Mouse (Mus musculus) small intestine, adult 2 months (tissue): ENCODE results near the gene Fyb2. TPM values are rescaled to one million over a fixed set of nuclear protein-coding genes. Genes with fewer than 3 reads are reported as not detected.

Experiments used
- H3K27ac ChIP-seq: fragments of 200-500 bp; 2 replicates; pipeline ENCODE4 v1.5.1; 2012; ENCODE audit warnings: low read depth, low read length, control low read depth, inconsistent platforms; ENCODE audit not compliant: insufficient read depth
- H3K27me3 ChIP-seq: fragments of 200-500 bp; 2 replicates; pipeline ENCODE4 v1.6.1; 2012; ENCODE audit warnings: mild to moderate bottlenecking, moderate library complexity, low read length, inconsistent platforms; ENCODE audit not compliant: control insufficient read depth, insufficient read depth
- H3K36me3 ChIP-seq: fragments of 200-500 bp; 2 replicates; pipeline ENCODE4 v1.6.1; 2012; ENCODE audit warnings: mild to moderate bottlenecking, low read length, control low read depth, inconsistent platforms; ENCODE audit not compliant: control insufficient read depth, insufficient read depth
- H3K4me1 ChIP-seq: fragments of 200-500 bp; 2 replicates; pipeline ENCODE4 v1.6.1; 2012; ENCODE audit warnings: low read length, inconsistent platforms, mixed read lengths; ENCODE audit not compliant: control insufficient read depth, insufficient read depth, insufficient read length
- H3K4me3 ChIP-seq: fragments of 200-500 bp; 2 replicates; pipeline ENCODE4 v1.5.1; 2012; ENCODE audit warnings: low read depth, mild to moderate bottlenecking, control low read depth, inconsistent platforms, low read length, moderate library complexity
- CTCF ChIP-seq: fragments of 200-500 bp; IDR thresholded peaks from 2 replicates; pipeline ENCODE4 v1.5.1; 2012; ENCODE audit warnings: low read depth, mild to moderate bottlenecking, control low read depth, inconsistent platforms, low read length, moderate library complexity, mixed read lengths; ENCODE audit not compliant: insufficient replicate concordance, insufficient read length; ENCODE audit errors: extremely low read depth
- POLR2A ChIP-seq: fragments of 200-500 bp; IDR thresholded peaks from 2 replicates; pipeline ENCODE4 v1.6.1; 2012; ENCODE audit warnings: low read depth, mild to moderate bottlenecking, control low read depth, inconsistent platforms, low read length, moderate library complexity
- WGBS: fragments of 180-500 bp; shearing (Covaris S2); methylation state at CpG from one replicate; pipeline ENCODE4 v1.1.7; 2018; 5-methylcytosine and 5-hydroxymethylcytosine counted together
- polyA plus RNA-seq: library from polyadenylated mRNA; depleted of rRNA; stranded (reverse); fragments of >200 nt; gene quantifications from 2 replicates; pipeline ENCODE4 v1.2.3, GENCODE M21; 2012

Fyb2 gene
- polyA plus RNA-seq, 1 experiment = 0.10 TPM

- TF ChIP-seq POLR2A (no peak), CTCF (no peak)
- 55% methylated on average over 7 of the region's 7 CpGs for WGBS
- Histone ChIP-seq H3K4me1 (no peaks in the 10 kb centered on the region), H3K27me3 (no peaks in the 10 kb centered on the region), H3K27ac (no peak overlapping the region), H3K4me3 (no peak overlapping the region), H3K36me3 (no peaks in the 10 kb centered on the region)
These were observed 43.4 kb downstream of the Fyb2 start for GRCm38 (mm10) chr4:104956691-104957090.

GRCm38 (mm10) chr4:104961431-104961830 is 48.2 kb downstream of the Fyb2 start:
- 62% methylated on average over 5 of the region's 5 CpGs for WGBS
- no peaks in the 10 kb centered on the region for H3K4me1 ChIP-seq
- H3K27me3 ChIP-seq = no peaks in the 10 kb centered on the region
- H3K27ac ChIP-seq = no peak overlapping the region
- H3K4me3 ChIP-seq = no peak overlapping the region
- no peak for TF ChIP-seq CTCF
- no peak for TF ChIP-seq POLR2A
- H3K36me3 ChIP-seq = no peaks in the 10 kb centered on the region

GRCm38 (mm10) chr4:104972606-104973005 is 59.4 kb downstream of the Fyb2 start:
- Histone ChIP-seq H3K4me3 (no peak overlapping the region), H3K4me1 (0 out of 2 replicates have a peak, but pooled peaks cover 2% of the 10 kb centered on the region), H3K27me3 (no peaks in the 10 kb centered on the region), H3K36me3 (no peaks in the 10 kb centered on the region), H3K27ac (no peak overlapping the region)
- 60% methylated on average over 2 of the region's 2 CpGs for WGBS
- no peak for TF ChIP-seq CTCF
- no peak for TF ChIP-seq POLR2A

- 68% methylated on average over 6 of the region's 6 CpGs for WGBS
- no peak for TF ChIP-seq CTCF
- TF ChIP-seq POLR2A = no peak
- H3K27me3 ChIP-seq = no peaks in the 10 kb centered on the region
- no peak overlapping the region for H3K27ac ChIP-seq
- no peaks in the 10 kb centered on the region for H3K36me3 ChIP-seq
- no peak overlapping the region for H3K4me3 ChIP-seq
- H3K4me1 ChIP-seq = 0 out of 2 replicates have a peak, but pooled peaks cover 2% of the 10 kb centered on the region
These were observed 62.0 kb downstream of the Fyb2 start for GRCm38 (mm10) chr4:104975162-104975830.

- H3K4me3 ChIP-seq = no peak overlapping the region
- peaks cover 11% of the 10 kb centered on the region for H3K4me1 ChIP-seq
- H3K27me3 ChIP-seq = no peaks in the 10 kb centered on the region
- no peak for TF ChIP-seq CTCF
- no peak for TF ChIP-seq POLR2A
- no peaks in the 10 kb centered on the region for H3K36me3 ChIP-seq
- H3K27ac ChIP-seq = peak overlapping the region; percentile 49; the same call in 1 of the 2 replicates
- 55% methylated on average over 5 of the region's 5 CpGs for WGBS
These were observed 72.8 kb downstream of the Fyb2 start for GRCm38 (mm10) chr4:104985960-104986632.

GRCm38 (mm10) chr4:104987631-104988030 is 74.4 kb downstream of the Fyb2 start:
- Histone ChIP-seq H3K4me1 (peaks cover 11% of the 10 kb centered on the region), H3K27ac (no peak overlapping the region), H3K36me3 (no peaks in the 10 kb centered on the region), H3K27me3 (no peaks in the 10 kb centered on the region), H3K4me3 (no peak overlapping the region)
- TF ChIP-seq POLR2A (no peak), CTCF (no peak)
- WGBS = 53% methylated on average over 7 of the region's 7 CpGs

GRCm38 (mm10) chr4:104988102-104988501 is 74.8 kb downstream of the Fyb2 start:
- H3K4me3 ChIP-seq = no peak overlapping the region
- no peaks in the 10 kb centered on the region for H3K36me3 ChIP-seq
- no peaks in the 10 kb centered on the region for H3K27me3 ChIP-seq
- TF ChIP-seq POLR2A = no peak
- TF ChIP-seq CTCF = no peak
- 68% methylated on average over 5 of the region's 5 CpGs for WGBS
- peaks cover 11% of the 10 kb centered on the region for H3K4me1 ChIP-seq
- H3K27ac ChIP-seq = no peak overlapping the region
